Mouse (Mus musculus) megakaryocyte-erythroid progenitor cell, adult 5-6 weeks (primary cell): Measurements from ENCODE around the gene Sigmar1. TPM values are rescaled to one million over a fixed set of nuclear protein-coding genes. Genes with fewer than 3 reads are reported as not detected.
"Not testable (repeated sequence)": the region's sequence is repeated elsewhere in the genome, so short reads cannot be mapped to it uniquely, and the experiment has no call there.

Experiments
- ATAC-seq: replicated peaks from 2 replicates; pipeline ENCODE4 v1.8.0; 2016; ENCODE audit warnings: mild to moderate bottlenecking, inconsistent platforms; ENCODE audit not compliant: severe bottlenecking, poor library complexity, low FRiP score, low TSS enrichment
- total RNA-seq, 2 experiments: library from RNA; stranded (forward) in 1 of 2; stranded (reverse) in 1 of 2; fragments of 200-1000, 215-1000 nt in 1 of 2; fragments of >200 nt in 1 of 2; fragmentation: Nextera tagmentation in 1 of 2; gene quantifications; 2 replicates each; pipeline ENCODE4 v1.2.3; 2014 to 2017

Gene Sigmar1
- total RNA-seq, 2 experiments from 2014 or later: 53.7 to 57.2 TPM

DNA sequence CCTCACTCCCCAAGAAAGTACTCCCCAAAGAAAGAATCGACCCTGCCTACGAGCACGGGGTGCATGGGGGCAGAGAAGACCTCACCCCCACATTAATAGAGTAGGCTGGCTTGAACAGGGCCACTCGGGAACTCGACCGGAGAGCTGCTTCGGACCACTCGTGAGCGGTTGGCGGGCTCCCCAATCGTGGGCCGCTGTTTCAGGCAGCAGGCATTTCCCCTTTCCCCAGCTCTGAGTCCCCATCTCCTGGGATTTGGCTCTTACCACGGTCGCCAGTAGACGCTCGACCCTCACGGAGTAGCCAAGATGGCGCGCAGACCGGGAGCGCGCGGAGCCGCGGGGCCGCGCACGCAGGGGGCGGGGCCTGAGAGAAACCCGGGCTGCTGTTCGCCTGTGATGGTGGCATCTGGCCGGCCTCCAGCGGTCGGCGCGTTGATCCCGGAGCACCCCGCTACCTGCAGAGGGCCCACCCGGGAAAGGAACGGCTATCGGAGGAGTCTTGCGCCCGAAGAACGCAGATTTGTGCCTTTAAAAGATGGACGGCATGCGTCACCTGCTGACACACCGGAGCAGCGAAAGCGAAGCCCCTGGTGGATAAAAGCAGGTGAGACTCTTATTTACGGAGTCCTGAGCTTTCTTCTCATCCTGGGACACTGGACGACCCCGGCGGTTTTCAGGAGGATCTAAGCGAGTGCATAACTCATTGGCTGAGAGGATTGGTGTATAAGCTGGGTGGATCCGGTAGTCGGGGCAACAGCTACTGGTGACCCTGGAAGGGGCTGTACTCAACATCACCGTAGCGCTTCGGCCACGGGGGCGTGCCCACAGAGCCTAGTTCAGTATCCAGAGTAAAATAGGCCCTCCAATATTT, 42.5 kb downstream of the Sigmar1 start, which contains the start of gene Rpp25l:
Gene Rpp25l (minus strand): TSS at position 338 of the 871 bp plus-strand sequence.
- ATAC-seq: peak; percentile 55

DNA sequence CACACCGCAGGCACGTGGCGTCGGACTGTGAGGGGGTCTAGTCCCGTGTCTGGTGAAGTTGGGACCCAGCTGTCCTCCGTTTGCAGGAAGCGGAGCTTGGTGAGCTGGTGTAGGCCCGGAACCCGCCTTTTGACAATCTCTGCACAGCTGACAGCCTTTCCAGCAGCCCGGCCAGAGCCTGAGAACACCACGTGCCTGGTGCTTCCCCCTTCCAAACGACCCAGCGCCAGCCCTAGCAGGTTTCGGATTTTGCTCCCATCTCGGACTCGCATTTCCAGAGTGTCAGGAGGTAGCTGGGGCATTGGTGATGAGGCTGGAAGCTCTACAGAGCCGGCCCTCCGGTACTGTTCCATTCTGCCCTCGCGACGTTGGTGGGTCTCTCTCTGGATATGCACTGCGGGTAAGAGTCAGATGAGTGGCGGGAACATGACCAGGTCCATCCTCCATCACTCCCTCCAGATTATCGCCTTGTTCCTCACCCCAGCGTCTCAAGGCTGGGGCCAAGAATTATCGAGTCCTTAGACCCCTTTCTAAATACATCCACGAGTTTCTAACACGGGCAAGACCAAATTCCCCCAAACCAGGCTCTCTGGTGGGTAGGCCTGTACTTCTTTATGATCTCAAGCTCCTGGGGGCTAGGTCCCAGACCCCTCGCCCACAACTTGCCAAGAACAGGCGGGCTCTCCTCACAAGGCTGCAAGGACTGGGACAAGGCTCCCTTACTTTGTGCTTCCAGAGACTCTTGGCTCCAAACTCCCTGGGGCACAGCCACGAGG, 43.3 kb downstream of the Sigmar1 start:
- peak; percentile 9 for ATAC-seq

DNA sequence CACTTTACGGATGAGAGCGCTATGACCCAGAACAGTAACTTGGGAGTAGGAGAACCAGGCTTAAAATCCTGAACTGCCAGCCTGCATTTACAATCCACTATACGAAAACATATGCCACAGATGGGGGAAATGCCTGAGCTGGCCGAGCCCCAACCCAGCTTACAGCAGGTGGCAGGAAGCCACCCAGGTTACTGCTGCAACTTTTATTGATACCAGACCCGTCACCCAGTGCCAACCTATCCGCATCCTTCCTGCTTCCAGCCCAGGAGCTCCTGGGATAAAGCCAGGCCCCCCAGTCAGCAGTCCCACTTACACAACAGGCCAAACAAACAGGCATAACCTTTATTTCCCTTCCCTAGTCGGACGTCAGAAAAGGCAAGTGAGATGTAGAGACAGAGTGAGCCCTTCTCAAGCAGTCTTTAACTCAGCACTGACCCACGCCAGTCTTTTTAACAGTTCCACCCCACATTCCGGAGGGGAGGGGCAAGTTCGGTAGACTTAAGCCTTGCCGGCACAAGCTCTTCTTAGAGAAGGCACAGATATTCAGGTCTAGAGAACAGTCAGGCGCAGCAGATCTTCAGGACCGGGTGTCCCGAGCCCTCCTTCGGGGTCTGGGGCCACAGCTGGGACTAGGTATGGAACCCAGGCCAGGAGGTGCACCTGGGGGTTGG, 44.1 kb downstream of the Sigmar1 start:
- no peak for ATAC-seq

- no peak for ATAC-seq
These were observed 45.7 kb downstream of the Sigmar1 start for GRCm38 (mm10) chr4:41710229-41710628.

- ATAC-seq: 0 out of 2 replicates have a peak, but pooled peaks have one; percentile 49
These were observed 47.7 kb downstream of the Sigmar1 start for GRCm38 (mm10) chr4:41708192-41708745.

- ATAC-seq: peak; percentile 92
These were observed 48.9 kb downstream of the Sigmar1 start for GRCm38 (mm10) chr4:41707011-41707535.

- no peak for ATAC-seq
These were observed 49.8 kb downstream of the Sigmar1 start for GRCm38 (mm10) chr4:41705922-41706754.

GRCm38 (mm10) chr4:41704651-41705050, 51.3 kb downstream of the Sigmar1 start:
- no peak for ATAC-seq

GRCm38 (mm10) chr4:41702226-41702625, 53.7 kb downstream of the Sigmar1 start:
- ATAC-seq: not testable (repeated sequence)

- not testable (repeated sequence) for ATAC-seq
These were observed 55.7 kb downstream of the Sigmar1 start for GRCm38 (mm10) chr4:41700224-41700623.

GRCm38 (mm10) chr4:41699783-41700182, 56.2 kb downstream of the Sigmar1 start, which contains the start of gene Il11ra1:
TSS of gene Il11ra1 (plus strand) at chr4:41699989.
- not testable (repeated sequence) for ATAC-seq

- ATAC-seq: not testable (repeated sequence)
These were observed 57.4 kb downstream of the Sigmar1 start for GRCm38 (mm10) chr4:41698421-41699016.

DNA sequence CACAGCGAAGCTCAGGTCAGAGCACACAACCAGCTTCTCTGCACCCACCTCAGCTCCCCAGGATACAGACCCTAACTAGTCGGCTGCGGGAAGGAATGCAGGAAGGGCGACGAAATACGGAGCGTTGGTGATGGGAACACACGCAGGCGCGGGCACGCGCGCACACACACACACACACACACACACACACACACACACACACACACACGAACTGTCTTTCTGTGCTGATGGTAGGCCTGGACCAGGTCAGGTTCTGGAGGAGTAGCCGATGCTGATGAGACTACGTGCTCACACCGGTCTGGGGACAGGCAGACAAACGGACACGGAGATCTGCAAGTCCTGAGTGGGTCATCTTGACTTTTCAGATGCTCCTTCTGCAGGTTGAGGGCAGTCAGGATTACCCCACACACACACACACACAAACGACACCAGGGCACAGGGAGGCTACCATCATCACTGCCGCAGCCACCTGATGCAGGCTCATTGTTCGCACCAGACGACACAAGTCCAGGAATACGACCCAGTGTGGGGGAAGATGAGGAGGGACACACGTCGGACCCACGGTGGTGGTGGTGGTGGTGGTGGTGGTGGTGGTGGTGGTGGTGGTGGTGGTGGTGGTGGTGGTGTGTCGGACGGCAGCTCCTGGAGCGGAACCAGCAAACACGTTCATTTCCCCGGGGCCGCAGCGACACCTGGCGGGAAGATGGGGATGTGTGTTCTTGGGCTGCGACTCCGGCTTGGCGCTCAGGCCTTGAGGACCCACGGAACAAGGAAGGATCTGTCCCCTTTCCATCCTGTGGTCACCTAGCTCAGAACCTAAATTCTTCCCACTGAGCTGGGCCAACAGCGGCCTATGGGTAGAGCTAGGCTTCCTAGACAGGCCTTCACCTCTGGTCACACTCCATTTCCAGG, 58.8 kb downstream of the Sigmar1 start, which contains the start of gene Cntfr:
Gene Cntfr (minus strand): TSS at position 160 of the 912 bp plus-strand sequence.
- ATAC-seq: not testable (repeated sequence)

GRCm38 (mm10) chr4:41696452-41696851, 59.5 kb downstream of the Sigmar1 start:
- ATAC-seq: not testable (repeated sequence)

DNA sequence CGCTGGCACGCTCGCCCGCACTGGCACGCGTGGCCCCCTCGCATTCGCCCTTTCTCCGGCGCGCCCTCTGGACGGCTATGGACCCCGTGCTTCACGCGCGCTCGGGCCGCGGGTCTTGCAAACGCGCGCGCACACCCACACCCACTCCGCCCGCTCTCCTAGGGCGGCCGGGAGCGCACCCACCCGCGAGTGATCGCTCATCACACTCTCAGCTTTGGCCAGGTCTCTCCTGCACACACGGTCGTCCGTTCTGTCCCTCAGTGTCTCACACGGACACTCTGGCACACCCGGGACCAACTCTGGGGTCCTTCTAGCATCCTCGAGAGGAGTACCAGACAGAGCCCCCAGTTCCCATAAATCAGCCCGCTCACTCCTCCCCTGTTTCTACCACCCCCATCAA, 60.2 kb downstream of the Sigmar1 start:
- ATAC-seq: not testable (repeated sequence)

GRCm38 (mm10) chr4:41693511-41693910, 62.4 kb downstream of the Sigmar1 start:
- not testable (repeated sequence) for ATAC-seq

GRCm38 (mm10) chr4:41690014-41690413, 65.9 kb downstream of the Sigmar1 start:
- ATAC-seq: not testable (repeated sequence)
